Mouse (Mus musculus) layer of hippocampus, adult 18-20 months (tissue): ENCODE data around the gene Jarid2. TPM values are rescaled to one million over a fixed set of nuclear protein-coding genes. Genes with fewer than 3 reads are reported as not detected.

ENCODE experiments used
- DNase-seq, 2 experiments: peaks; one replicate each; pipeline ENCODE4 v3.0.0; 2022; ENCODE audit warnings: low spot score in 2 of 2
- total RNA-seq, 2 experiments: library from RNA; stranded (reverse); gene quantifications; 2 replicates each; pipeline ENCODE4 v1.2.3; 2021

Jarid2 gene
- total RNA-seq, 2 experiments from 2014 or later = 26.1 to 29.3 TPM

DNA sequence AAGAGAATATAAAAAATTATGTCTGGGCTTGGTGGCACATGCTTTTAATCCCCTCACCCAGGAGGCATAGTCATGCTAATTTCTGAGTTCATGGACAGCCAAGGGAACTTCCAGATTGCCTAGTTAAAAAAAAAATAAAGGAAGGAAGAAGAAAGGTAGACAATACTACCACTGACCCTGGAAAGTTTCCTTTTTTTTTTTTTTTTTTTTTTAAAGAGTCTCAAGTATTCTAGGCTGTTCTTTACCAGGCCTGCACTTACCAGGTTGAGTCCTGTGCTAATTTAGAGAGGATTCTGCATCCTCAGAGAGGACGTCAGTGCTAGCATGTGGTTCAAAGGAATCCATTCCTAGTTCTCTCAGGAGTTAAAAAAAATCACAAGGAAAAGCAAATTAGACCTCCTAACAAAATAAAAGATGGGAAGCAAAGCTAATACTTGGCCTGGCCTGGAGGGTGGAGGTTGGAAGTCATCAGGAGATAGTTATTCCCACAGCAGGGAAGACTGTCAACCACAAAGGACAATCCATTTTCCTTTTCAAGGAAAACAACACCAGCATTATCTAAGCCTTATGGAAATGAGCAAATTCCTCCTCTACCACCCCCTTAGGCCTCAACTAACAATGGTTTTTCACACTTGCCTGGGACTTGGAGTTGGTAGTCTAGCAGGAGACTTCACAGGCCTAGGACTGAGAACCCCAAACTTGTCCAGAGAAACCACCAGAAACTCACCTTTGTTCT, 961 bp upstream of the Jarid2 start:
- DNase-seq = no peak

- DNase-seq = peak; percentile 99 to 100
Measured at GRCm38 (mm10) chr13:44730146-44730864, 1.0 kb downstream of the Jarid2 start.

GRCm38 (mm10) chr13:44730939-44731551, 1.8 kb downstream of the Jarid2 start:
- DNase-seq = peak; percentile 86 to 93

- peak in 1 of 2 experiments; percentile 25 for DNase-seq
Measured at GRCm38 (mm10) chr13:44731727-44732441, 2.6 kb downstream of the Jarid2 start.

- DNase-seq = no peak
Measured at GRCm38 (mm10) chr13:44732442-44732974, 3.2 kb downstream of the Jarid2 start.

- no peak for DNase-seq
Measured at GRCm38 (mm10) chr13:44733036-44733372, 3.7 kb downstream of the Jarid2 start.

DNA sequence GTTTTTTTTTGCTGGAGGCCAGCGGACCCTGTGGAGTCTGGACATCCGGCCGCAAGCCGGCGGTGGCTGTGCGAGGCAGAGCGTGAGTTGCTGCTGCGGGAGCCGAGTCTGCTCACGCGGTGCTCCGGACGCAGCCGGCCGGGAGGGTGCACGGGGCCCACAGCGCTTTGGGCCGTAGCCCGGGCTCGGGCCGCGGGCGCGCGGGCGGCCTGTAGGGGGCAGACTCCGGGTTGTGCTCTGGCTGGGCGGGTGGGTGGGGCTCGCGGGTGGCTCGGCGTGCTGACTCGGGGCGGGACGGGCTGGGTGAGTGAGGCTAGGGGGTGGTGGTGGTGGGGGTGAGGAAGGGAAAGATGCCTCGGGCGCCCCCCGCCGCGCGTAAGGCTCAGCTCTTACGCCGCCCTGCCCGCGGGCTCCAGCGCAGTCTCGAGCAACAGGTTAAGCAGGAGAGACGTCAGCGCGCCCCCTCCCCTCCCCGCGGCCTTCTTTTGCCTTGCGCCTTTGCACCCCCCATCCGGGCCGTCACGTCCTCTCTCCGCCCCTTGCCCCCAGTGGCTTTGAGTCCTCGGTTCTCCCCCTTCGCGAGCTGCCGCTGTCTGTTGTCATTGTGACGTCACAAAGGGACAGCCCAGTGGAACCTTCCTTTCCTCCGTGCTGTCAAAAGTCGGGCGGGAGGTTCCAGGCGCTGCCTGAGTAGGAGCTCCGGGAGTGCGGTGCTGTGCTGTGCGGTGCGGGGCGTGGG, 4.3 kb downstream of the Jarid2 start:
- DNase-seq = peak; percentile 45 to 71

DNA sequence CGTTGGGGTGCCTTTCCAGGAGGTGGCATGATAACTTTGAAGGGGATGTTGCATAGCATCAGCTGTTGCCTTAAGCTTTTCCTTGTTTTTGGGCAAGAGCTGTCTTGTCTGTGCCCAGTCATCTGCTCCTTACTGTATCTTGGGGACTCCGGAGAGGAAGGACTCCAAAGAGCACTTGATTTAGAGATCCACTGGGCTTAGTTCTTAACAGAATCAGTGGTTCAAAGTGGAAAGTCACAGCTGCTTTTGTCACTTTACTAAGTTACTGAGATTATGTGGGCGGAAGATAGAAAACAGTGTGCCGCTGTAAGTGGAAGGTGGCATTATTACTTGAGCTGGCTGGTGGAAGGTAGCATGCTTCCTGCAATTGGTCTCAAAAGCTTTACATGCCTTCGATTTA, 5.2 kb downstream of the Jarid2 start:
- DNase-seq = no peak

- no peak for DNase-seq
Measured at GRCm38 (mm10) chr13:44735088-44735690, 5.9 kb downstream of the Jarid2 start.

- no peak for DNase-seq
Measured at GRCm38 (mm10) chr13:44737297-44737696, 8.0 kb downstream of the Jarid2 start.

DNA sequence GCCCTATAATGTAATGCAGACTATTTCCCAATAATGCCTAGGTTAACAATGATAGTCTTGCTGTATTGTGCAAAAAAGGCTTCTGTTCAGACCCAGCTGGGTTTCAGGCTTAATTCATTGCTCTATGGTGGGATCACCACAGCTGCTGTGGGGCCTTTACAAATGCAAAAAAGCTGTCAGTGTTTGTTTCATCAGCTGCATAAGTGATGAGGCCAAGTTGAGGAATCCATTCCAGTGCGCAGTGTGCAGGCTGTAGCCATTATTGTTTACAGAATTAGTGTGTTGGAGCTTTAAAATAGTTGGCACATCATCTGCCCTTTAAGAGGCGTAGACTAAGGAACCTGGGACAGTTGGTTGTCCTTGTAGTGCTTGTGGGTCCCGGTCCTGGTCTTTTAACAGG, 22.5 kb downstream of the Jarid2 start:
- DNase-seq = peak; percentile 19 to 54

DNA sequence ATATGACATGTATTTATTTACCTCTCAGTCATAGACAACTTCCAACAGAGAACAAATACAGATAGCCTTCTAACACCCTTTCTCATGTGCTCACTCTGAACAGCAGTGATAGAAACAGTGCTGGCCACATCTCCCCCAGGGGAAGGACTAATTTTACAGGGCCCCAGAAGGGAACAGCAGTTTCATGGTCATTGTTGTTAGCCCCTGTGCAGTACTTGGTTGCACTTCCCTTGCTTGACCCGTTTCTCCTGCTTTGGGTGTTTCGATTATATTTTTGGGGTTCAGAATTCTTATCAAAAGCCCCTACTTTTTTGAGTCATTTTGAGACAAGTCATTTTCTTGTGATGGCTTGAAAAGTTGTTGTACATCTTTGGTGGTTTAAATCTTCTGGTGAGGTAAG, 23.9 kb downstream of the Jarid2 start:
- DNase-seq = no peak

DNA sequence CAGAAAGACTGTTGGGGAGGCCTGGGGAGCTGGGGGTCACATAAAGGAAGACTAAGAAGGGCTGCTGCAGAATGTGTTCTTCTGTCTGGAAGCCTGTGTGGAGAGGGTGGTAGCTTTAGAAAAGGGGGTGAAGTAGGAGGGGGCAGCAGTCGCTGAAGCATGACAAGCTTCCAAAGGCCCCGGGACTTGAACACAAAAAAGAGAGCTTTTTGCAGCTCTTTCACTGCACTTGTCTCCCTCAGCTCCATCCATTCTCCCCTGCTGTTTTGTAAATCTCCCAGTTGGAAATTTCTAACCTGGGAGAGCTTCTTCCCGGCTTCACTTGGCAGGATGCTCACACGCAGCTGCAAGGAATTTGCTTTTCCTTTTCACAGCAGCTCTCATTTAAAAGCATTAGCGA, 26.2 kb downstream of the Jarid2 start:
- no peak for DNase-seq

DNA sequence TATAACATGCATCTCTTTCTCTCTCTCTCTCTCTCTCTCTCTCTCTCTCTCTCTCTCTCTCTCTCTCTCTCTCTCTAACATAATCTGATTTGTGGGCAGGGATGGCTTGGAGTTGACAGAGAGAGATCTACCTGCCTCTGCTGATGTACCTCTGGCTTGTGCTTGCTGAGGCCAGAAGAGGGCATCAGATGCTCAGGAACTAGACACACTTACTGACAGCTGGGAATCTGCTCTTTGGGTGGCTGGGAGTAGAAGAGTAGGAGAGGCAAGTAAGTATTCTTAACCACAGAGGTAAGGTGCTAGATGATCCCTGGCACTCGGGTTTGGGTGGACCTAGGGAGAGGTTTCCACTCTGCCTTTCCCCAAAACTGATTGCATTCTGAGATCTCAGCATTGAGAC, 29.5 kb downstream of the Jarid2 start:
- no peak for DNase-seq

- no peak for DNase-seq
Measured at GRCm38 (mm10) chr13:44760761-44761160, 31.5 kb downstream of the Jarid2 start.

DNA sequence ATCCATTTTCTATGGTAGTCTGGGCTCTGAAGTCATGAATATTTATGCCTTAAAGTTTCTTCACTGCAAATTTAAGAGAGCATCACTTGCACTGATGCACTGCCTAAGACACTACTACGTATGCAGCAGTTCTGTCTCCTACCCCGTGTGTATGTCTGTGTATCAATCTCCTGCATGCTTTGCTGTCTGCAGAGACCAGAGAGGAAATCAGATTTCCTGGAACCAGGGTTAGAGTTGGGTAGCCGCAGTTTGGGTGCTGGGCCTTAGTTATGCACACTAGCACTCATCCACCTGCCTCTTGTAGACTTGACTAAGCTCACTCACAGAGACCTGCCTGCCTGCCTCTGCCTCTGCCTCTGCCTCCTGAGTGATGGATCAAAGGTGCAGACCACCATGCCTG, 33.8 kb downstream of the Jarid2 start:
- DNase-seq = no peak

GRCm38 (mm10) chr13:44767751-44768150, 38.5 kb downstream of the Jarid2 start:
- DNase-seq = no peak

DNA sequence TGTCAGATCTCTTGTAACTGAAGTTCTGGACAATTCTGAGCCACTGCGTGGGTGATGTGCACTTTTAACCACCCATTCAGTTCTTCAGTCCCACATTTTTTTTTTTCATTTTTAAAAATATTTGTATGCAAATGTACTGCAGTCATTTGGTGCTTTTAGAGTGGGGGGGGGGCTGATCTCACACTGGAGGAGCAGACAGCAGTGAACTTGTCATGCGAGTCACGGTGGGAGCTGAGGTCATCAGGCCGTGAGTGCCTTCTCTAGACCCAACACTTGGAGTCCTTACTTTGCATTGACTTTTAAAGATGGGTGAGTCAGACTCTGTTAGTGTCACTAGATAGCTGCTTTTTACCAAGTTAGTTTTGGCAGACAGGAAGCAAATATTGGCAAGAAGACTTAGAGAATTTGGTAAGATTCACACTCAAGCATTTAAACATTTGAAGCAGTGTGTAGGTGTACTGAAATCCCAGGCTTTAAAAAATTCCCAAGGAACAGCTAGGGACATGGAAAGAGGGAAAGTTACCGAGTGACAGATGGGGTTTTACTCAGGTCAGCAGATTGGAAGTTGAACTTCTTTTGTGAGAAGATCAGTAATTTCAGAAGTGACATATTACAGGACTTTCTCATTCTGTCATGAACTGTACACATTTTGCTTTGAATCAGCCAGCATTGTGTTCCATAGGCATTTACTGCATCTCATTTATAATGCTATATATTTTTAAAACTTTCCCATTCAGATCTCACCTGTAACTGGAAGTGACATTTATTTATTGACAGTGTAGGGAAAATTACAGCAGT, 41.7 kb downstream of the Jarid2 start:
- no peak for DNase-seq

DNA sequence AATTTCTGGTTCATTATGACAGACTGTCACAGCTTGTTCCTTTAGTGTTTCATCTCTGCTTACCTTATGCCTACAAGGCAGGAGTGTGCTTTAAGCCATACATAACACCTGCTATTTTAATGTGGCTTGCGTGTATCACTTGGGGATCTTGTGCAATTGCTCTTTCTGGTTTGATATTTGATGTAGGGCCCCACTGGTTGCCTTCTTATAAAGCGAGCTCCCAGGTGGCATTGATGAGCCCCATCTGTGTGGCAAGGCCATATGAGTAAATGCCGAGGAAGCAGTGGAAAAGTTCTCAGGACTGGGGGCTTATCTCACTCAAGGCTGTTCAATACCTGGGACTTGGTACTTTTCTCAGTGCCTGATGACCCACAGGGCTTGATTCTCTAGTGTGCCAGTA, 43.5 kb downstream of the Jarid2 start:
- no peak for DNase-seq

- no peak for DNase-seq
Measured at GRCm38 (mm10) chr13:44774351-44774750, 45.1 kb downstream of the Jarid2 start.
